9 mouse cellular contexts compared by ENCODE assay signal in the genomic region with DNA sequence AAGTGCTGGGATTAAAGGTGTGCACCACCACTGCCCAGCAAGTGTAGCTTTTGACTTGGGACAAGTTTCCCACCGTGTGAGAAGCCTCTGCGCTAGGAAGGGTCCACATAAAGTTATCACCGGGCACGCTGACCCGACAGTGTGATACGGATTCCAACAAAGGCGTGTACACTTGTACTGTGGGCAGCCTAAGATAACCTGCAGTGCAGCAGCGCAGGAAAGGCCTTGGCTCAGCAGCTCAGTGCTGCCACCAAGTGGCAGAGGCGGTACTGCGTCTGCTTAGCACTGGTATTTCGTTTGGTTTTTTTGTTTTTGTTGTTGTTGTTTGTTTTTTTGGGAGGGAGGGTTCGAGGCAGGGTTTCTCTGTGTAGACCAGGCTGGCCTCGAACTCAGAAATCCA.
DNase-seq lines count a peak whose midpoint lies in the region; ATAC-seq lines count a peak whose summit lies in the region.
"Had no signal": no experiment of that assay in that cellular context is flagged by ENCODE, and none has a peak within 500 bp of the region (broad histone marks: within the 10 kb centered on the region; RNA-seq: fewer than 3 reads in every experiment).

No protein-coding gene starts in this region.

- H3K27ac ChIP-seq in neural tube, embryonic 15.5 days (replicated peaks): no peak overlapping the region
- H3K27ac ChIP-seq: heart, embryonic 15.5 days had no signal

- no peak overlapping the region for H3K4me2 ChIP-seq in neural tube, embryonic 15.5 days
- H3K4me2 ChIP-seq: heart, embryonic 15.5 days had no signal

- H3K4me3 ChIP-seq in neural tube, embryonic 15.5 days (replicated peaks): no peak overlapping the region
- H3K4me3 ChIP-seq: heart, embryonic 15.5 days had no signal

- peaks cover 44% of the 10 kb centered on the region for H3K36me3 ChIP-seq in neural tube, embryonic 15.5 days

- intact Hi-C loops in gastrocnemius, postnatal 36 days (cut with DNase I): no loop called here

- 13% methylated on average over 13 of the region's 13 CpGs for WGBS in neural tube, embryonic 15.5 days

- no peaks in the 10 kb centered on the region for H3K4me1 ChIP-seq in neural tube, embryonic 15.5 days

- H3K9ac ChIP-seq in neural tube, embryonic 15.5 days (replicated peaks): no peak overlapping the region
- H3K9ac ChIP-seq: heart, embryonic 15.5 days had no signal

- peak; percentile 60 for DNase-seq in CD4-positive helper T cell, adult 2 months (ENCODE audit: low read depth, low spot score)
- DNase-seq in T-cell, adult 2 months (ENCODE audit: low spot score): peak; percentile 35
- DNase-seq in cerebellum, postnatal 4 days (ENCODE audit: low spot score in 2 of 2): peak; percentile 60 to 78
- DNase-seq in gastrocnemius, postnatal 36 days: peak; percentile 47 to 64
- DNase-seq in kidney, postnatal 25 days: peak; percentile 67 to 82
- peak; percentile 37 to 53 for DNase-seq in lung, adult 18-20 months
- peak; percentile 56 for DNase-seq in thymus, postnatal 0 days (ENCODE audit: low spot score)

- peak; percentile 49; the same call in 1 of the 2 replicates for ATAC-seq in neural tube, embryonic 15.5 days (ENCODE audit: low FRiP score)

- no peaks in the 10 kb centered on the region for H3K27me3 ChIP-seq in neural tube, embryonic 15.5 days (replicated peaks)
- H3K27me3 ChIP-seq: heart, embryonic 15.5 days had no signal

- no peaks in the 10 kb centered on the region for H3K9me3 ChIP-seq in neural tube, embryonic 15.5 days (replicated peaks)
- H3K9me3 ChIP-seq: heart, embryonic 15.5 days had no signal
